Mouse (Mus musculus): Measurements from ENCODE around the gene Dnah17. TPM values are rescaled to one million over a fixed set of nuclear protein-coding genes. Genes with fewer than 3 reads are reported as not detected.
A peak's percentile ranks its signal among the peaks of the same experiment; 100 is the strongest.

The Dnah17 gene
- total RNA-seq, 2 experiments from 2014 or later = 0.12 to 0.30 TPM

- DNase-seq (ENCODE audit: low spot score in 2 of 2) = no peak
Observed at GRCm38 (mm10) chr11:118024111-118024510, 106.3 kb downstream of the Dnah17 start.

- DNase-seq (ENCODE audit: low spot score in 2 of 2) = no peak
Observed at GRCm38 (mm10) chr11:118023475-118023874, 107.0 kb downstream of the Dnah17 start.

- peak; percentile 67 to 78 for DNase-seq (ENCODE audit: low spot score in 2 of 2)
Observed at GRCm38 (mm10) chr11:118021806-118022205, 108.6 kb downstream of the Dnah17 start.

GRCm38 (mm10) chr11:118018328-118018727 lies 112.1 kb downstream of the Dnah17 start:
- no peak for DNase-seq (ENCODE audit: low spot score in 2 of 2)

- no peak for DNase-seq (ENCODE audit: low spot score in 2 of 2)
Observed at GRCm38 (mm10) chr11:118015381-118016145, 114.9 kb downstream of the Dnah17 start.

GRCm38 (mm10) chr11:118014391-118014995 lies 115.9 kb downstream of the Dnah17 start:
- no peak for DNase-seq (ENCODE audit: low spot score in 2 of 2)

GRCm38 (mm10) chr11:118013339-118013738 lies 117.1 kb downstream of the Dnah17 start:
- no peak for DNase-seq (ENCODE audit: low spot score in 2 of 2)

- no peak for DNase-seq (ENCODE audit: low spot score in 2 of 2)
Observed at GRCm38 (mm10) chr11:118012595-118012994, 117.8 kb downstream of the Dnah17 start.

GRCm38 (mm10) chr11:118009865-118010571 lies 120.4 kb downstream of the Dnah17 start:
- no peak for DNase-seq (ENCODE audit: low spot score in 2 of 2)

GRCm38 (mm10) chr11:118008843-118009242 lies 121.6 kb downstream of the Dnah17 start:
- no peak for DNase-seq (ENCODE audit: low spot score in 2 of 2)

GRCm38 (mm10) chr11:118008144-118008805 lies 122.2 kb downstream of the Dnah17 start:
- DNase-seq (ENCODE audit: low spot score in 2 of 2) = no peak

- DNase-seq (ENCODE audit: low spot score in 2 of 2) = no peak
Observed at GRCm38 (mm10) chr11:118007460-118008143, 122.8 kb downstream of the Dnah17 start.

- DNase-seq (ENCODE audit: low spot score in 2 of 2) = no peak
Observed at GRCm38 (mm10) chr11:118004217-118004616, 126.2 kb downstream of the Dnah17 start.

- no peak for DNase-seq (ENCODE audit: low spot score in 2 of 2)
Observed at GRCm38 (mm10) chr11:118003718-118004117, 126.7 kb downstream of the Dnah17 start.

- DNase-seq (ENCODE audit: low spot score in 2 of 2) = no peak
Observed at GRCm38 (mm10) chr11:118003176-118003575, 127.3 kb downstream of the Dnah17 start.

GRCm38 (mm10) chr11:118000565-118001215 lies 129.7 kb downstream of the Dnah17 start:
- DNase-seq (ENCODE audit: low spot score in 2 of 2) = no peak

- DNase-seq (ENCODE audit: low spot score in 2 of 2) = no peak
Observed at GRCm38 (mm10) chr11:118000083-118000482, 130.4 kb downstream of the Dnah17 start.

- no peak for DNase-seq (ENCODE audit: low spot score in 2 of 2)
Observed at GRCm38 (mm10) chr11:117999260-117999934, 131.0 kb downstream of the Dnah17 start.

GRCm38 (mm10) chr11:117998356-117998755 lies 132.1 kb downstream of the Dnah17 start:
- DNase-seq (ENCODE audit: low spot score in 2 of 2) = no peak

GRCm38 (mm10) chr11:117997085-117997484 lies 133.3 kb downstream of the Dnah17 start:
- DNase-seq (ENCODE audit: low spot score in 2 of 2) = no peak
